Mouse (Mus musculus) liver, embryonic 16.5 days (tissue): Measurements from ENCODE around the gene Eef1g. TPM values are rescaled to one million over a fixed set of nuclear protein-coding genes. Genes with fewer than 3 reads are reported as not detected.
A peak's percentile ranks its signal among the peaks of the same experiment; 100 is the strongest.

Experiments
- ATAC-seq: fragments of 200-750 bp; cut with Nextera tagmentation; 2 replicates; pipeline ENCODE4 v1.8.0; 2017; ENCODE audit warnings: low read depth, mild to moderate bottlenecking, moderate number of reproducible peaks, moderate library complexity
- H3K27ac ChIP-seq: fragments of 300-500 bp; sonication (generic); 2 replicates; pipeline ENCODE4 v1.5.1; 2014; ENCODE audit warnings: mild to moderate bottlenecking, low read length
- H3K27me3 ChIP-seq: fragments of 300-500 bp; sonication (generic); 2 replicates; pipeline ENCODE4 v1.6.1; 2014; ENCODE audit warnings: low read depth, low read length, mixed read lengths; ENCODE audit not compliant: control insufficient read depth, insufficient read depth
- H3K36me3 ChIP-seq: fragments of 300-500 bp; sonication (generic); 2 replicates; pipeline ENCODE4 v1.6.1; 2014; ENCODE audit warnings: mild to moderate bottlenecking; ENCODE audit not compliant: control insufficient read depth, insufficient read depth
- H3K4me1 ChIP-seq: fragments of 300-500 bp; sonication (generic); 2 replicates; pipeline ENCODE4 v1.6.1; 2014; ENCODE audit warnings: low read depth, low read length, mixed read lengths; ENCODE audit not compliant: control insufficient read depth
- H3K4me2 ChIP-seq: fragments of 300-500 bp; sonication (generic); 2 replicates; pipeline ENCODE4 v1.6.1; 2014; ENCODE audit warnings: low read depth, low read length, mixed read lengths
- H3K4me3 ChIP-seq: fragments of 300-500 bp; sonication (generic); 2 replicates; pipeline ENCODE4 v1.5.1; 2014; ENCODE audit warnings: low read depth, mild to moderate bottlenecking, low read length
- H3K9ac ChIP-seq: fragments of 300-500 bp; sonication (generic); 2 replicates; pipeline ENCODE4 v1.6.1; 2014; ENCODE audit warnings: low read depth, low read length
- H3K9me3 ChIP-seq: fragments of 300-500 bp; sonication (generic); replicated peaks from 2 replicates; pipeline ENCODE4 v1.6.1; 2016; ENCODE audit warnings: low read length; ENCODE audit not compliant: control insufficient read depth
- WGBS: fragments of 180-500 bp; shearing (Covaris S2); extraction: QIAGEN DNeasy Blood & Tissue Kit; methylation state at CpG from one replicate; pipeline ENCODE4 v1.1.7; 2014; ENCODE audit not compliant: insufficient replicate concordance; 5-methylcytosine and 5-hydroxymethylcytosine counted together
- polyA plus RNA-seq: library from polyadenylated mRNA; unstranded; fragments of >200 nt; fragmentation: Nextera tagmentation; extraction: Ambion mirVana; gene quantifications from 2 replicates; pipeline ENCODE4 v1.2.1, GENCODE M21; 2015

Eef1g gene
- polyA plus RNA-seq, 1 experiment from 2014 or later: 153 TPM

DNA sequence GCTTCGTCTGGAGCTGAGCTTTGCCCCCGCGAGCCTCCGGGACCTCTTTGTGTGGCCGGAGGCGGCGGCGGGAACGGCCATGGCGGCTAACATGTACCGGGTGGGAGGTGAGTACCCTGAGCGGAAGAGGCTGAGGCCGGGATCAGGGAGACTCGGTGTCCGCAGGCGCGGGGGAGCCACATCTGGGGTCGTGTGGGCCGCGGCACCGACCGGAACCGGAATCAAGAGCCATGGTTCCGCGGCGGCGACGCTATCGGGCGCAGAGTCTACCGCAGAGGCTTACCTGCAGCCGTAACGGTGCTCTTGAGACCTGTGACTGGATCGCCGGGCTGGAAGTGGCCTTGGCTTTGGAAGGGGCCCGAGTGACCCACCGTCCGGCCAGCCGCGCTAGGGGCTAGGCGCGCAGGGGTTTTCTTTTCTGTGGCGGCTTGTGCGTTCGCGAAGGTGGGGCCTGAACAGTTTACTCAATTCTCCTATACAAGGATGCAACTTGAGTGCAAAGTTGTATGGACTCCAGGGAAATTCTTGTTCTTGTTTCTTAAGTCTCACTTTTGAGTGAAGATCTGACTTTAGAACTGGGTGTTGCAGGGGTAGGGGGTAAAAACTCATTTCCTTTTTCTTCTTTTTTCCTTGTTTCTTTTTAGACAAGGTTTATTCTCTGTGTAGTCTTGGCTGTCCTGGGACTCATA lies 24.4 kb upstream of the Eef1g start:
- H3K9ac ChIP-seq: peak overlapping the region; percentile 96
- peak; percentile 16 for ATAC-seq
- no peaks in the 10 kb centered on the region for H3K27me3 ChIP-seq
- H3K36me3 ChIP-seq: peaks cover 29% of the 10 kb centered on the region
- H3K27ac ChIP-seq: peak overlapping the region; percentile 98
- H3K9me3 ChIP-seq: no peaks in the 10 kb centered on the region
- 0% methylated on average over 46 of the region's 46 CpGs for WGBS
- peaks cover 52% of the 10 kb centered on the region for H3K4me1 ChIP-seq
- H3K4me2 ChIP-seq: peak overlapping the region; percentile 80
- H3K4me3 ChIP-seq: peak overlapping the region; percentile 78

DNA sequence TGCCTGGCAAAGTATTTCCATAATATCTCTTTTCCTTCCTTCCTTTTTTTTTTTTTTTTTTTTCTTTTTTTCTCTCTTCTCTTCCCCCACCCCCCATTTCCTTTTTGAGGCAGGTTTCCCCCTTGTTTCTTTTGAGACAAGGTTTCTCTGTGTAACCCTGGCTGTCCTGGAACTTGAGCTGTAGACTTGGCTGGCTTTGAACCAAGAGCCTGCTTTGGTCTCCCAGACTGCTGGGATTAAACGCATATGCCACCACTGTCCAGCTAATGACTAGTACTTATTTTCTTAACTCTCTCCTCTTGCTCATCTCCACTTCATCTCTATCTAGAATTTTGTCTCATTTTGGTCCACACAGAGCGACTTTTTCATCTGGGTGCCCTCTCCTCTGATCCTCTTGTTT lies 23.8 kb upstream of the Eef1g start:
- peak overlapping the region; percentile 96 for H3K9ac ChIP-seq
- H3K27me3 ChIP-seq: no peaks in the 10 kb centered on the region
- peak overlapping the region; percentile 78 for H3K4me3 ChIP-seq
- peaks cover 31% of the 10 kb centered on the region for H3K36me3 ChIP-seq
- peaks cover 53% of the 10 kb centered on the region for H3K4me1 ChIP-seq
- H3K27ac ChIP-seq: peak overlapping the region; percentile 98
- H3K4me2 ChIP-seq: peak overlapping the region; percentile 80
- WGBS: 36% methylated on average over 2 of the region's 2 CpGs
- no peaks in the 10 kb centered on the region for H3K9me3 ChIP-seq
- no peak for ATAC-seq

DNA sequence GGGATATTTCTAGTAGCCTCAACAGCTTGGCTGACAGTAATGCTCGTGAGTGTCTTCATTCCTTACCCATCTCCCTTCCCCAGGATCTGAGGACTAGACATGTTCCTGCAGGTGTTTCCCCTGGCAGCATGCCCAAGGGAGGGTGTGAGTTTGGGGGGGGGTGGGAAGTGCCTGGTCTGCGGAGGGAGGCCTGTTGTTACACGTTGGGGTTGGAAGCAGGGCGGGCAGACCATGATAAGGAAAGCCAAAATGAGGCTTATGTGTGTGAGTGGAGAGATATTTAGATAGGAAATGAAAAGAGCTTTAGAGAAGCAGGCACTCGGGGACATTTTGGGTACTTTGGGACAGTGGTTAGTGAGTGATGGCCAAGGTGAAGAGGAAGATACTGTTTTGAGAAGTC lies 22.8 kb upstream of the Eef1g start:
- ATAC-seq: peak; percentile 25; the same call in 1 of the 2 replicates
- Histone ChIP-seq H3K4me1 (peaks cover 53% of the 10 kb centered on the region), H3K9ac (peak overlapping the region; percentile 96), H3K4me3 (peak overlapping the region; percentile 78), H3K27me3 (no peaks in the 10 kb centered on the region), H3K4me2 (peak overlapping the region; percentile 80), H3K27ac (peak overlapping the region; percentile 98), H3K9me3 (no peaks in the 10 kb centered on the region), H3K36me3 (peaks cover 40% of the 10 kb centered on the region)
- WGBS: 10% methylated on average over 5 of the region's 5 CpGs

DNA sequence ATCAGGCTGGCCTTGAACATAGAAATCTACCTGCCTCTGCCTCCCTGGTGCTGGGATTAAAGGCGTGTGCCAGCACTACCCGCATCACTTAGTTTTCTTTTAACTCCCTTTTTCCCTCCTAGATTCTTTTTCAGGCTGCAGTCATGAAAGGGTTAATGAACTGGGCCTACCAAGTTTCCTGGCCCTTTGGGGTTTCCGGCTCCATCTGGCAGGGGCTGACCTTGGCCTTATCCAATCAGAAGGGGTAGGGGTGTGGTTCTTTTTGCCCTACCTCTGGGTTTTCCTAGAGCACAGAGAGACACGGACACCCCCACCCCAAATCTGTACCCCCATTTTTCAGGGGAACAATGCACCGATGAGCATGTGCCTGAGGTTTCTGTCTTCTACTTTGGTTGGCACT lies 22.1 kb upstream of the Eef1g start:
- peak overlapping the region; percentile 33 for H3K4me3 ChIP-seq
- peak overlapping the region; percentile 98 for H3K27ac ChIP-seq
- peaks cover 43% of the 10 kb centered on the region for H3K36me3 ChIP-seq
- H3K4me1 ChIP-seq: peaks cover 53% of the 10 kb centered on the region
- no peaks in the 10 kb centered on the region for H3K9me3 ChIP-seq
- no peak for ATAC-seq
- peak overlapping the region; percentile 80 for H3K4me2 ChIP-seq
- no peak overlapping the region; the same call in none of the 2 replicates for H3K9ac ChIP-seq
- H3K27me3 ChIP-seq: no peaks in the 10 kb centered on the region
- WGBS: 13% methylated on average over 5 of the region's 5 CpGs

DNA sequence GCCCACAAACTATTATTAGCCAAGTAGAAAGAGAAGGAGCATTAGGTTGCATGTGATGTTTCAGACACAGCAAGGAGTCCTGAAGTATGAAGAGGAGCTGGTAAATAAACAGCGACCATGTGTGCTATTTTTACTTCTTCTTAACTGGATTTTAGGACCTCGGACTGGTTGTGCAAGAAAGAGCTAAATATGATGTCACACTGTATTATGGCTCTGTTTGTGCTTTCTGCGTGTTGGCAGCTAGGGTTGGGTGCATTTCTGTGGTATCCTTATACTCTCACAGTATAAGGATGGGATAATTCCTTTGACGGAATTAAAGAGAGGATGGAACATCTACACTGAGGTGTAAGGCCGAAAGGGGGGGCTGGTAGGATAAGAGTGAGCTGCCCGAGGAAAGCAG lies 21.6 kb upstream of the Eef1g start:
- H3K9ac ChIP-seq: no peak overlapping the region; the same call in 1 of the 2 replicates
- peaks cover 53% of the 10 kb centered on the region for H3K4me1 ChIP-seq
- no peaks in the 10 kb centered on the region for H3K27me3 ChIP-seq
- ATAC-seq: no peak
- H3K27ac ChIP-seq: peak overlapping the region; percentile 98
- H3K4me3 ChIP-seq: peak overlapping the region; percentile 33
- peak overlapping the region; percentile 80 for H3K4me2 ChIP-seq
- peaks cover 45% of the 10 kb centered on the region for H3K36me3 ChIP-seq
- WGBS: 68% methylated on average over 6 of the region's 6 CpGs
- no peaks in the 10 kb centered on the region for H3K9me3 ChIP-seq

DNA sequence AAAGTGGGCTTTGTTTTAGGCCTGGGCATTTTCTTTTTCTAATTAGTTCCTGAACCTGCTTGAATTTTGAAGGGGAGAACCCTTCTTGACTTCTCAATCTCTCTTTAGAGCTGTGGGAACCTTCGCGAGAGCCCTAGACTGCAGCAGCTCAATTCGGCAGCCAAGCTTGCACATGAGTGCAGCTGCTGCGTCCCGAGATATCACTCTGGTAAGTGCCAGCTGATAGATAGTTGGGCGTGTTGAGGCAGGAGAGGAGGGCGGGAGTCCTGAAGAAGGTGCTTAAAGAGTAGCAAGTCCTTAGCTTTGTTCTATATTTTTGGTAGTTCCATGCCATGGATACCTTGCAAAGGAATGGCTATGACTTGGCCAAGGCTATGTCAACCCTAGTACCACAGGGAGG lies 19.9 kb upstream of the Eef1g start:
- ATAC-seq: peak; percentile 49
- Histone ChIP-seq H3K27me3 (no peaks in the 10 kb centered on the region), H3K4me1 (peaks cover 43% of the 10 kb centered on the region), H3K9me3 (no peaks in the 10 kb centered on the region), H3K4me3 (no peak overlapping the region), H3K36me3 (peaks cover 62% of the 10 kb centered on the region), H3K27ac (peak overlapping the region; percentile 31; the same call in 1 of the 2 replicates), H3K9ac (no peak overlapping the region; the same call in 1 of the 2 replicates), H3K4me2 (peak overlapping the region; percentile 22)
- WGBS: 35% methylated on average over 7 of the region's 7 CpGs

DNA sequence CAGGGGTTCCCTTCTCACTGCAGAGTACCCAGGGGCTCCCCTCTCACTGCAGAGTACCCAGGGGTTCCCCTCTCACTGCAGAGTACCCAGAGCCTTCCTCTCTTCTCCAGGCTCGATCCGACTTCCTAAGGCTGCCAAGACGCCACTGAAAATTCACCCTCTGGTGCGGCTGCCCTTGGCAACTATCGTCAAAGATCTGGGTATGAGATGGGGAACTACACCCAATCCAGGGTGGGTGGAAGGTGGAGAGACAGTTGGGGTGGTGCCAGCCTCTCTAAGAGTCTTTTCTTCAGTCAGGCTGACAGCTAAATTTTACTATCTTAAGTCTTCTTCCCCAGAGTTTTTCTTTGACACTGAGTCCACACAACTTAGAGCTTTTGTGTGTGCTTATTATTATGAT lies 16.7 kb upstream of the Eef1g start:
- no peak overlapping the region for H3K27ac ChIP-seq

DNA sequence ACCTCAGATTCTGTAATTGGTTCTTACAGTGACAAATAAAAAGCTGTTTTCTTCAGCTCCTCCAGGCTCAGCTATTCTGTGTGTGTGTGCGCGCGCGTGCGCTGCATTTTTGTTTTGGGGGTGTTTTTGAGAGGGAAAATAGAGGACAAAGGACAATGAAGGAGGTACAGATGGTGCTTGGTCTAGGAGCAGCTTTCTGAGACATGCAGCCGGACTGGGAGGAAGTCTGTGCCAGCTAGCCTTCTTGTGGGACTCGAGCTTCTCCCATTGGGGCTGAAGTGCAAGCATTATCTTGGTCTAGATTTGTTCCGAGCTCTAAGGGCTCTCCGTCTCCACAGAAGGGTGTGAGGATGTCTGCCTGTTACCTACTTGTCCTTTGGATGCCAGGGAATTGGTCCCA lies 14.6 kb upstream of the Eef1g start:
- H3K9me3 ChIP-seq: no peaks in the 10 kb centered on the region
- peaks cover 23% of the 10 kb centered on the region for H3K4me1 ChIP-seq
- peaks cover 46% of the 10 kb centered on the region for H3K36me3 ChIP-seq
- WGBS: 84% methylated on average over 9 of the region's 9 CpGs
- H3K9ac ChIP-seq: no peak overlapping the region
- H3K27ac ChIP-seq: no peak overlapping the region
- no peak overlapping the region for H3K4me3 ChIP-seq
- H3K27me3 ChIP-seq: no peaks in the 10 kb centered on the region
- H3K4me2 ChIP-seq: peak overlapping the region; percentile 67; the same call in 1 of the 2 replicates
- ATAC-seq: no peak

More for the DNA sequence above, 16.7 kb upstream of the Eef1g start:
- ATAC-seq: no peak
- Histone ChIP-seq H3K9me3 (no peaks in the 10 kb centered on the region), H3K4me1 (peaks cover 41% of the 10 kb centered on the region), H3K4me3 (no peak overlapping the region), H3K4me2 (no peak overlapping the region), H3K27me3 (no peaks in the 10 kb centered on the region), H3K9ac (no peak overlapping the region), H3K36me3 (peaks cover 60% of the 10 kb centered on the region)
- 73% methylated on average over 5 of the region's 5 CpGs for WGBS
